Mouse (Mus musculus): ENCODE measurements around the gene Arvcf. TPM values are rescaled to one million over a fixed set of nuclear protein-coding genes. Genes with fewer than 3 reads are reported as not detected.

The Arvcf gene
- polyA plus RNA-seq, 1 experiment from 2014 or later, result 25.8 TPM

- WGBS, result 82% methylated on average over 8 of the region's 8 CpGs
- Histone ChIP-seq H3K4me1 (peaks cover 33% of the 10 kb centered on the region), H3K4me3 (no peak overlapping the region), H3K9me3 (no peaks in the 10 kb centered on the region), H3K36me3 (peaks cover 5% of the 10 kb centered on the region), H3K27ac (no peak overlapping the region), H3K27me3 (ENCODE audit: insufficient read depth, poor library complexity, severe bottlenecking) (no peaks in the 10 kb centered on the region; the same call in 1 of the 2 replicates)
- no peak for DNase-seq (ENCODE audit: low spot score)
Observed at GRCm38 (mm10) chr16:18341605-18342004, 6.4 kb upstream of the Arvcf start.

GRCm38 (mm10) chr16:18342076-18342475 lies 5.9 kb upstream of the Arvcf start:
- H3K27ac ChIP-seq, result no peak overlapping the region
- WGBS, result 73% methylated on average over 2 of the region's 2 CpGs
- no peak overlapping the region; the same call in 1 of the 2 replicates for H3K4me3 ChIP-seq
- peaks cover 33% of the 10 kb centered on the region for H3K4me1 ChIP-seq
- DNase-seq (ENCODE audit: low spot score), result no peak
- H3K27me3 ChIP-seq (ENCODE audit: insufficient read depth, poor library complexity, severe bottlenecking), result peaks cover 3% of the 10 kb centered on the region; the same call in 1 of the 2 replicates
- peaks cover 5% of the 10 kb centered on the region for H3K36me3 ChIP-seq
- H3K9me3 ChIP-seq, result no peaks in the 10 kb centered on the region

- peak overlapping the region; percentile 73 for H3K4me3 ChIP-seq
- peak overlapping the region; percentile 74 for H3K27ac ChIP-seq
- peaks cover 38% of the 10 kb centered on the region for H3K4me1 ChIP-seq
- no peaks in the 10 kb centered on the region for H3K9me3 ChIP-seq
- peaks cover 5% of the 10 kb centered on the region for H3K36me3 ChIP-seq
- 36% methylated on average over 9 of the region's 9 CpGs for WGBS
- no peak for DNase-seq (ENCODE audit: low spot score)
- H3K27me3 ChIP-seq (ENCODE audit: insufficient read depth, poor library complexity, severe bottlenecking), result peaks cover 10% of the 10 kb centered on the region; the same call in 1 of the 2 replicates
Observed at GRCm38 (mm10) chr16:18342650-18343570, 5.1 kb upstream of the Arvcf start.

GRCm38 (mm10) chr16:18343778-18344177 lies 4.2 kb upstream of the Arvcf start:
- no peaks in the 10 kb centered on the region for H3K9me3 ChIP-seq
- WGBS, result 0% methylated on average over 38 of the region's 38 CpGs
- DNase-seq (ENCODE audit: low spot score), result peak; percentile 97
- peak overlapping the region; percentile 73 for H3K4me3 ChIP-seq
- peak overlapping the region; percentile 74 for H3K27ac ChIP-seq
- no peaks in the 10 kb centered on the region for H3K36me3 ChIP-seq
- peaks cover 47% of the 10 kb centered on the region for H3K4me1 ChIP-seq
- H3K27me3 ChIP-seq (ENCODE audit: insufficient read depth, poor library complexity, severe bottlenecking), result peaks cover 18% of the 10 kb centered on the region

GRCm38 (mm10) chr16:18345243-18345642 lies 2.7 kb upstream of the Arvcf start:
- no peaks in the 10 kb centered on the region for H3K36me3 ChIP-seq
- DNase-seq (ENCODE audit: low spot score), result peak; percentile 92
- WGBS, result 7% methylated on average over 3 of the region's 3 CpGs
- H3K27ac ChIP-seq, result no peak overlapping the region
- peaks cover 48% of the 10 kb centered on the region for H3K4me1 ChIP-seq
- H3K4me3 ChIP-seq, result no peak overlapping the region
- H3K27me3 ChIP-seq (ENCODE audit: insufficient read depth, poor library complexity, severe bottlenecking), result peaks cover 33% of the 10 kb centered on the region
- H3K9me3 ChIP-seq, result no peaks in the 10 kb centered on the region

- peaks cover 33% of the 10 kb centered on the region for H3K4me1 ChIP-seq
- under 1% methylated on average over 28 of the region's 28 CpGs for WGBS
- no peaks in the 10 kb centered on the region for H3K9me3 ChIP-seq
- peak overlapping the region; percentile 88 for H3K4me3 ChIP-seq
- H3K27ac ChIP-seq, result peak overlapping the region; percentile 85
- DNase-seq (ENCODE audit: low spot score), result no peak
- H3K36me3 ChIP-seq, result no peaks in the 10 kb centered on the region
- peaks cover 48% of the 10 kb centered on the region for H3K27me3 ChIP-seq (ENCODE audit: insufficient read depth, poor library complexity, severe bottlenecking)
Observed at GRCm38 (mm10) chr16:18348601-18349175, 706 bp downstream of the Arvcf start.

GRCm38 (mm10) chr16:18349761-18350325 lies 1.9 kb downstream of the Arvcf start:
- H3K9me3 ChIP-seq, result no peaks in the 10 kb centered on the region
- H3K27ac ChIP-seq, result no peak overlapping the region
- no peak for DNase-seq (ENCODE audit: low spot score)
- H3K36me3 ChIP-seq, result no peaks in the 10 kb centered on the region
- 66% methylated on average over 12 of the region's 12 CpGs for WGBS
- peaks cover 25% of the 10 kb centered on the region for H3K4me1 ChIP-seq
- H3K4me3 ChIP-seq, result no peak overlapping the region
- H3K27me3 ChIP-seq (ENCODE audit: insufficient read depth, poor library complexity, severe bottlenecking), result peaks cover 48% of the 10 kb centered on the region

- peaks cover 16% of the 10 kb centered on the region for H3K4me1 ChIP-seq
- WGBS, result 59% methylated on average over 5 of the region's 5 CpGs
- no peaks in the 10 kb centered on the region for H3K36me3 ChIP-seq
- no peak overlapping the region for H3K27ac ChIP-seq
- H3K9me3 ChIP-seq, result no peaks in the 10 kb centered on the region
- H3K4me3 ChIP-seq, result no peak overlapping the region
- peaks cover 48% of the 10 kb centered on the region for H3K27me3 ChIP-seq (ENCODE audit: insufficient read depth, poor library complexity, severe bottlenecking)
- DNase-seq (ENCODE audit: low spot score), result no peak
Observed at GRCm38 (mm10) chr16:18351313-18352055, 3.5 kb downstream of the Arvcf start.

GRCm38 (mm10) chr16:18353106-18353505 lies 5.1 kb downstream of the Arvcf start:
- Histone ChIP-seq H3K36me3 (no peaks in the 10 kb centered on the region), H3K27ac (no peak overlapping the region), H3K4me3 (no peak overlapping the region), H3K27me3 (ENCODE audit: insufficient read depth, poor library complexity, severe bottlenecking) (peaks cover 36% of the 10 kb centered on the region), H3K9me3 (no peaks in the 10 kb centered on the region), H3K4me1 (peaks cover 8% of the 10 kb centered on the region)
- 39% methylated on average over 1 of the region's 1 CpGs for WGBS
- DNase-seq (ENCODE audit: low spot score), result peak; percentile 82

- 68% methylated on average over 1 of the region's 1 CpGs for whole genome bisulfite sequencing
- H3K27me3 ChIP-seq (ENCODE audit: insufficient read depth, poor library complexity, severe bottlenecking), result 0 out of 2 replicates have a peak, but pooled peaks cover 8% of the 10 kb centered on the region
- H3K9me3 ChIP-seq, result no peaks in the 10 kb centered on the region
- no peak overlapping the region for H3K27ac ChIP-seq
- DNase-seq (ENCODE audit: low spot score), result no peak
- no peak overlapping the region for H3K4me3 ChIP-seq
- no peaks in the 10 kb centered on the region for H3K4me1 ChIP-seq
- H3K36me3 ChIP-seq, result no peaks in the 10 kb centered on the region
Observed at GRCm38 (mm10) chr16:18356961-18357360, 9.0 kb downstream of the Arvcf start.

- Histone ChIP-seq H3K4me3 (no peak overlapping the region), H3K36me3 (no peaks in the 10 kb centered on the region), H3K27me3 (ENCODE audit: insufficient read depth, poor library complexity, severe bottlenecking) (no peaks in the 10 kb centered on the region), H3K4me1 (no peaks in the 10 kb centered on the region), H3K27ac (no peak overlapping the region), H3K9me3 (no peaks in the 10 kb centered on the region)
- WGBS, result 75% methylated on average over 6 of the region's 6 CpGs
- DNase-seq (ENCODE audit: low spot score), result no peak
Observed at GRCm38 (mm10) chr16:18357977-18358376, 10.0 kb downstream of the Arvcf start.

- Histone ChIP-seq H3K9me3 (no peaks in the 10 kb centered on the region), H3K36me3 (no peaks in the 10 kb centered on the region), H3K27me3 (ENCODE audit: insufficient read depth, poor library complexity, severe bottlenecking) (no peaks in the 10 kb centered on the region), H3K4me1 (no peaks in the 10 kb centered on the region), H3K27ac (no peak overlapping the region), H3K4me3 (no peak overlapping the region)
- 73% methylated on average over 6 of the region's 6 CpGs for WGBS
- DNase-seq (ENCODE audit: low spot score), result no peak
Observed at GRCm38 (mm10) chr16:18360151-18360805, 12.3 kb downstream of the Arvcf start.

All from heart, embryonic 10.5 days (tissue).